Mouse (Mus musculus) limb, embryonic 14.5 days (tissue): ENCODE measurements around the gene Serf1. TPM values are rescaled to one million over a fixed set of nuclear protein-coding genes. Genes with fewer than 3 reads are reported as not detected.

Source experiments
- ATAC-seq: fragments of 200-750 bp; cut with Nextera tagmentation; 2 replicates; pipeline ENCODE4 v1.8.0; 2017; ENCODE audit warnings: low read depth, moderate number of reproducible peaks, moderate TSS enrichment; ENCODE audit not compliant: low FRiP score
- DNase-seq: peaks from one replicate; pipeline ENCODE4 v3.0.0-alpha.2; 2015; ENCODE audit warnings: low spot score
- H3K27ac ChIP-seq: fragments of 300-500 bp; sonication (generic); replicated peaks from 2 replicates; pipeline ENCODE4 v1.5.1; 2014; ENCODE audit warnings: low read depth, mild to moderate bottlenecking, low read length, moderate library complexity, mixed read lengths
- H3K27me3 ChIP-seq: fragments of 300-500 bp; sonication (generic); 2 replicates; pipeline ENCODE4 v1.6.1; 2014; ENCODE audit warnings: low read length, mixed read lengths; ENCODE audit not compliant: control insufficient read depth, insufficient read depth
- H3K36me3 ChIP-seq: fragments of 300-500 bp; sonication (generic); 2 replicates; pipeline ENCODE4 v1.6.1; 2014; ENCODE audit warnings: mild to moderate bottlenecking, low read length, moderate library complexity, mixed read lengths; ENCODE audit not compliant: control insufficient read depth, insufficient read depth
- H3K4me1 ChIP-seq: fragments of 300-500 bp; sonication (generic); 2 replicates; pipeline ENCODE4 v1.6.1; 2014; ENCODE audit warnings: antibody characterized with exemption, low read length, mixed read lengths; ENCODE audit not compliant: control insufficient read depth, insufficient read depth
- H3K4me2 ChIP-seq: fragments of 300-500 bp; sonication (generic); replicated peaks from 2 replicates; pipeline ENCODE4 v1.6.1; 2014; ENCODE audit warnings: low read depth, mild to moderate bottlenecking, low read length, moderate library complexity; ENCODE audit not compliant: severe bottlenecking
- H3K4me3 ChIP-seq: fragments of 300-500 bp; sonication (generic); replicated peaks from 2 replicates; pipeline ENCODE4 v1.5.1; 2014; ENCODE audit warnings: low read length
- H3K9ac ChIP-seq: fragments of 300-500 bp; sonication (generic); 2 replicates; pipeline ENCODE4 v1.6.1; 2014; ENCODE audit warnings: mild to moderate bottlenecking, low read depth, low read length, moderate library complexity; ENCODE audit not compliant: severe bottlenecking
- H3K9me3 ChIP-seq: fragments of 300-500 bp; sonication (generic); 2 replicates; pipeline ENCODE4 v1.6.1; 2016; ENCODE audit warnings: low read length; ENCODE audit not compliant: control insufficient read depth
- POLR2A ChIP-seq: fragments of 200-500 bp; IDR thresholded peaks from 2 replicates; pipeline ENCODE4 v1.8.0; 2012; ENCODE audit warnings: inconsistent platforms, mild to moderate bottlenecking, moderate library complexity, borderline replicate concordance; ENCODE audit not compliant: insufficient read depth, insufficient read length; ENCODE audit errors: extremely low read depth
- WGBS: fragments of 180-500 bp; shearing (Covaris S2); extraction: QIAGEN DNeasy Blood & Tissue Kit; methylation state at CpG from one replicate; pipeline ENCODE4 v1.1.7; 2014; 5-methylcytosine and 5-hydroxymethylcytosine counted together
- polyA plus RNA-seq, 2 experiments: library from polyadenylated mRNA; depleted of rRNA in 1 of 2; stranded (reverse) in 1 of 2; unstranded in 1 of 2; fragments of >200 nt; fragmentation: Nextera tagmentation in 1 of 2; extraction: Ambion mirVana in 1 of 2; gene quantifications; 2 replicates each; pipeline versions ENCODE4 v1.2.1 to v1.2.3; 2012 to 2014

The Serf1 gene
- 53.6 and 118 TPM in 2 replicates for polyA plus RNA-seq (2012; rRNA removed)
- polyA plus RNA-seq (2014; fragmentation: Nextera tagmentation; extraction: Ambion mirVana) = 181 and 193 TPM in 2 replicates

GRCm38 (mm10) chr13:100107652-100108472 is at the start of gene Serf1:
Gene Serf1, plus strand, starts transcription at chr13:100108012.
- Histone ChIP-seq H3K36me3 (no peaks in the 10 kb centered on the region; the same call in 1 of the 2 replicates), H3K4me3 (peak within 1 kb of the TSS; percentile 81), H3K4me1 (peaks cover 6% of the 10 kb centered on the region), H3K9me3 (no peaks in the 10 kb centered on the region), H3K27ac (peak within 1 kb of the TSS; percentile 78), H3K4me2 (peak within 1 kb of the TSS; percentile 76), H3K9ac (peak within 1 kb of the TSS; percentile 89), H3K27me3 (no peaks in the 10 kb centered on the region)
- under 1% methylated on average over 48 of the region's 76 CpGs for WGBS
- TF ChIP-seq POLR2A = no peak; the same call in 1 of the 2 replicates
- DNase-seq (peak; percentile 85), ATAC-seq (peak; percentile 86)

DNA sequence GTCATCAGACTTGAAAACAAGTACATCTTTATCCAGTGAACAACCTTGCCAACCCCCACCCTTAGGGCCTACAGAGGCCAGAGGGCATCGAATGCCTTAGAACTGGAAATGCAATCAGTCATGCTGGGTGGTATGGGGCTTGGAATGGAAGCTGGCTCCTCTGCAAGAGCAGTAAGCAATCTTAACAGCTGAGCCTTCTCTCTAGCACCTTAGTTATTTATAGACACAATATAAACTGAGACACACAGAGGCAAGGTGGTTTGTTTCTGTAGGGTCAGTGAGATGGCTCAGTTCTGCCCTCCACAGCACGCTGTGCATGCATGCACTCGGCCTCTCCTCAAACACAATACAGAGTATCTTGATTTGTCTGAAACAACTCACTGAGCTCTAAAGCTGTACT is 43.9 kb upstream of the Serf1 start:
- Histone ChIP-seq H3K27me3 (no peaks in the 10 kb centered on the region), H3K9me3 (no peaks in the 10 kb centered on the region), H3K36me3 (peaks cover 79% of the 10 kb centered on the region), H3K27ac (no peak overlapping the region), H3K4me2 (no peak overlapping the region), H3K4me1 (no peaks in the 10 kb centered on the region), H3K4me3 (no peak overlapping the region), H3K9ac (no peak overlapping the region)
- 89% methylated on average over 3 of the region's 3 CpGs for WGBS
- ATAC-seq (no peak), DNase-seq (no peak)
- no peak for TF ChIP-seq POLR2A

DNA sequence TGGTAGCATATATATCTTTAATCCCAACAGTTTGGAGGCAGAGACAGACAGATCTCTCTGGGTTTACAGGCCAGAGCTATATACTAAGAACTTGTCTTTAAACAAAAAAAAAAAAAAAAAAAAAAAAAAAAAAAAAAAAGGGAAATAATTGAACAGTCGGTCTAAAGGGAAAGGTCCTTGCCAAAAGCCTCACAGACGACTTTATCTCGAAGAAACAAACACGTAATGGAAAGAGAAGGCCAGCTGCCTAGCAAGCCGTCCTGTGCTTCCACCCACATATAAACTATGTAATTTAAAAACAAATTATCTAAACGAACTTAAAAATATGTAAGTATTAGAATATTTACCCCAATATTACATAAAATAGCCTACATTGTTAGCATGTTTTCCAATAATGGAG is 40.0 kb upstream of the Serf1 start:
- Histone ChIP-seq H3K27me3 (no peaks in the 10 kb centered on the region), H3K9ac (no peak overlapping the region), H3K4me2 (no peak overlapping the region), H3K9me3 (no peaks in the 10 kb centered on the region), H3K4me1 (no peaks in the 10 kb centered on the region), H3K36me3 (peaks cover 79% of the 10 kb centered on the region), H3K27ac (no peak overlapping the region), H3K4me3 (no peak overlapping the region)
- WGBS = 90% methylated on average over 6 of the region's 6 CpGs
- DNase-seq = no peak
- no peak for ATAC-seq
- TF ChIP-seq POLR2A = no peak

DNA sequence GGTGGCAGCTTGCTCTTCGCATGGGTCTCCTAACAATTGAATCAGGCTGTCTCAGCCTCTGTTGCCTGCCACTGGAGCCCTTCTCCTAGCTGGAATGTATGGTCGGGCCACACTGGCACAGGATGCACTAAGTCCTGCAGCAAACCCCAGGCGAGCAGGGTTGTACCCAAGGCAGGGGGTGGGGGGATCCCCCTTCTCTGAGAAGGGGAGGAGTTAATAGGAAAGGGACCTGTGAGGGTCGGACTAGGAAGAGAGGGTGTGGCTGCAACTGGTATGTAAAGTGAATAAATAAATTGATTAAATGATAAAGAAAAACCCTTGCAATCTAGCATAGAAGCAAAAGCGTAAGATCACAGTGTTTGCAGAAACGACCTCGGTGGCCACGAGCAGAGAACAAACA is 36.3 kb upstream of the Serf1 start:
- Histone ChIP-seq H3K4me1 (no peaks in the 10 kb centered on the region), H3K4me3 (no peak overlapping the region), H3K4me2 (no peak overlapping the region), H3K27ac (no peak overlapping the region), H3K27me3 (no peaks in the 10 kb centered on the region), H3K9ac (no peak overlapping the region), H3K9me3 (no peaks in the 10 kb centered on the region), H3K36me3 (peaks cover 79% of the 10 kb centered on the region)
- DNase-seq (no peak), ATAC-seq (no peak)
- 89% methylated on average over 8 of the region's 8 CpGs for WGBS
- no peak for TF ChIP-seq POLR2A

GRCm38 (mm10) chr13:100098808-100099207 is 9.0 kb upstream of the Serf1 start:
- Histone ChIP-seq H3K4me1 (peaks cover 9% of the 10 kb centered on the region), H3K27me3 (no peaks in the 10 kb centered on the region), H3K36me3 (peaks cover 48% of the 10 kb centered on the region), H3K4me3 (no peak overlapping the region), H3K9ac (no peak overlapping the region), H3K9me3 (no peaks in the 10 kb centered on the region), H3K4me2 (no peak overlapping the region), H3K27ac (no peak overlapping the region)
- 91% methylated on average over 6 of the region's 6 CpGs for WGBS
- DNase-seq (no peak), ATAC-seq (no peak)
- no peak for TF ChIP-seq POLR2A
